Mouse (Mus musculus): ENCODE results near the gene Lrba.

DNA sequence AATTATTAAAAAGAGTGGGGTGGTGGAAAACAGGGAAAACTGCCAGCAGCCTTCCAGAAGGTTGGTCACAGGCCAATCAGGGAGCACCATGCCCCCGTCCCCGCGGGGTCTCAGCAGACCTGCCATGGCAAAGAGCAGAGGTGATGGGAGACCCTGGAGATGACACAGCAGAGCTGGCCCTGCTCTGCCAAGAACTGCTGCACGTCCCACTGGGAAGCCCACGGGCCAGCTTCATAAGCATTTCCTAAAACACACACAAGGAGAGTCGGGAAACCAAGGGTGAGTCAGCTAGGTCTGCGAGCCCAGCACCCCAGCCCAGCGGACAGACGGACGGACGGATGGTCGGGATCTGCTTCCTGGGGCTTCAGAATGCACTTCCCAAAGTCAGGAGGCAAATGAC lies 561.8 kb downstream of the Lrba start:
- TF ChIP-seq MAX (IDR thresholded peaks at IDR 0.05; ENCODE audit: low read depth) (no peak), USF1 (IDR thresholded peaks at IDR 0.05; ENCODE audit: low read depth) (no peak), POLR2A (IDR thresholded peaks at IDR 0.05; ENCODE audit: insufficient read length, low read depth) (no peak), TCF12 (IDR thresholded peaks at IDR 0.05; ENCODE audit: insufficient read depth, poor library complexity, severe bottlenecking) (no peak), POLR2AphosphoS2 (IDR thresholded peaks at IDR 0.05; ENCODE audit: insufficient read length, low read depth) (no peak), MYOG (IDR thresholded peaks at IDR 0.05; ENCODE audit: control insufficient read depth in 1 of 3, insufficient read depth in 1 of 3, insufficient read length in 2 of 3, low read depth in 2 of 3) (no peak), E2F4 (IDR thresholded peaks at IDR 0.05; ENCODE audit: insufficient read depth) (no peak), TCF3 (IDR thresholded peaks at IDR 0.05; ENCODE audit: insufficient read length, low read depth) (no peak), REST (IDR thresholded peaks at IDR 0.05; ENCODE audit: insufficient read depth, insufficient read length) (no peak), CEBPB (IDR thresholded peaks at IDR 0.05; ENCODE audit: insufficient read depth, poor library complexity, severe bottlenecking) (no peak), MYOD1 (IDR thresholded peaks at IDR 0.05; ENCODE audit: control insufficient read depth in 1 of 3, insufficient read length in 2 of 3, low read depth in 2 of 3) (no peak)
